Mouse (Mus musculus) bone marrow, adult 2 months (tissue): ENCODE measurements around the gene Tsfm.

ENCODE experiments used
- CTCF ChIP-seq: fragments of 200-500 bp; IDR thresholded peaks from 2 replicates; pipeline ENCODE4 v1.5.1; 2011; ENCODE audit warnings: low read length, control low read depth; ENCODE audit not compliant: control insufficient read depth, insufficient read depth
- POLR2A ChIP-seq: fragments of 200-500 bp; IDR thresholded peaks from 2 replicates; pipeline ENCODE4 v1.6.1; 2011; ENCODE audit warnings: low read depth, mild to moderate bottlenecking, control low read depth, low read length, borderline replicate concordance; ENCODE audit not compliant: control insufficient read depth

DNA sequence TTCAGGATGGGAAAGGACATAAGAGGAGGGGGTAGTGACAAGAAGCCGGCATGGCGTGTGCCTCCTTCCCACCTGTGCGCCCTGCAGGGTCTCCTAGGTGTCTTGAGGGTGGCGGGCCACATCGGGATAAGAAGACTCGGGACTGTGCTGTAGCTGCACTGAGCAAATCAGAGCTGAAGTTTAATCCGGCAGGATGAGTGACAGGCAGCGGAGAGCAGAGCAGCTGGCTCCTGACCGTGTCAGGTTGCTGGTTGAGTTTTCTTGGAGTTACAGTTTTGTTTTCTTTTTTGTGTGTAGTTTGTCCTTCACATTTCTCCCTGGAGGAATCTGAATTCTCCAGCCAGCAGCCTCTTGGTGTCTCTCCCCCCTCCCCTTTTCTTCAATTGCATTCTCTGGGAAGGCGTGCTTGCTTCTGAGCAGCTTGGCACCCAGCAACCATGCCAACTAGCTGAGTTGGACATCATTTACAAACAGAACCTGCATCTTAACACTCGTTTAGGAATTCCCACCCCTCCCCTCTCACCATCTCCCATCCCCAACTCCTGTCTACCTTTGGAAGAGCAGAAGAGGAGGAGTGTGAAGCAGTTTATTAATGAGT, 49.6 kb downstream of the Tsfm start:
- no peak for TF ChIP-seq POLR2A
- TF ChIP-seq CTCF: no peak
